Mouse (Mus musculus) limb, embryonic 14.5 days (tissue): ENCODE results near the gene Fkbp2. TPM values are rescaled to one million over a fixed set of nuclear protein-coding genes. Genes with fewer than 3 reads are reported as not detected.

Experiments
- ATAC-seq: fragments of 200-750 bp; cut with Nextera tagmentation; 2 replicates; pipeline ENCODE4 v1.8.0; 2017; ENCODE audit warnings: low read depth, moderate number of reproducible peaks, moderate TSS enrichment; ENCODE audit not compliant: low FRiP score
- DNase-seq: peaks from one replicate; pipeline ENCODE4 v3.0.0-alpha.2; 2015; ENCODE audit warnings: low spot score
- H3K27ac ChIP-seq: fragments of 300-500 bp; sonication (generic); replicated peaks from 2 replicates; pipeline ENCODE4 v1.5.1; 2014; ENCODE audit warnings: low read depth, mild to moderate bottlenecking, low read length, moderate library complexity, mixed read lengths
- H3K27me3 ChIP-seq: fragments of 300-500 bp; sonication (generic); 2 replicates; pipeline ENCODE4 v1.6.1; 2014; ENCODE audit warnings: low read length, mixed read lengths; ENCODE audit not compliant: control insufficient read depth, insufficient read depth
- H3K36me3 ChIP-seq: fragments of 300-500 bp; sonication (generic); 2 replicates; pipeline ENCODE4 v1.6.1; 2014; ENCODE audit warnings: mild to moderate bottlenecking, low read length, moderate library complexity, mixed read lengths; ENCODE audit not compliant: control insufficient read depth, insufficient read depth
- H3K4me1 ChIP-seq: fragments of 300-500 bp; sonication (generic); 2 replicates; pipeline ENCODE4 v1.6.1; 2014; ENCODE audit warnings: antibody characterized with exemption, low read length, mixed read lengths; ENCODE audit not compliant: control insufficient read depth, insufficient read depth
- H3K4me2 ChIP-seq: fragments of 300-500 bp; sonication (generic); replicated peaks from 2 replicates; pipeline ENCODE4 v1.6.1; 2014; ENCODE audit warnings: low read depth, mild to moderate bottlenecking, low read length, moderate library complexity; ENCODE audit not compliant: severe bottlenecking
- H3K4me3 ChIP-seq: fragments of 300-500 bp; sonication (generic); replicated peaks from 2 replicates; pipeline ENCODE4 v1.5.1; 2014; ENCODE audit warnings: low read length
- H3K9ac ChIP-seq: fragments of 300-500 bp; sonication (generic); 2 replicates; pipeline ENCODE4 v1.6.1; 2014; ENCODE audit warnings: mild to moderate bottlenecking, low read depth, low read length, moderate library complexity; ENCODE audit not compliant: severe bottlenecking
- H3K9me3 ChIP-seq: fragments of 300-500 bp; sonication (generic); 2 replicates; pipeline ENCODE4 v1.6.1; 2016; ENCODE audit warnings: low read length; ENCODE audit not compliant: control insufficient read depth
- POLR2A ChIP-seq: fragments of 200-500 bp; IDR thresholded peaks from 2 replicates; pipeline ENCODE4 v1.8.0; 2012; ENCODE audit warnings: inconsistent platforms, mild to moderate bottlenecking, moderate library complexity, borderline replicate concordance; ENCODE audit not compliant: insufficient read depth, insufficient read length; ENCODE audit errors: extremely low read depth
- WGBS: fragments of 180-500 bp; shearing (Covaris S2); extraction: QIAGEN DNeasy Blood & Tissue Kit; methylation state at CpG from one replicate; pipeline ENCODE4 v1.1.7; 2014; 5-methylcytosine and 5-hydroxymethylcytosine counted together
- polyA plus RNA-seq, 2 experiments: library from polyadenylated mRNA; depleted of rRNA in 1 of 2; stranded (reverse) in 1 of 2; unstranded in 1 of 2; fragments of >200 nt; fragmentation: Nextera tagmentation in 1 of 2; extraction: Ambion mirVana in 1 of 2; gene quantifications; 2 replicates each; pipeline versions ENCODE4 v1.2.1 to v1.2.3; 2012 to 2014

Fkbp2 gene
- polyA plus RNA-seq, 2 experiments: 73.3 to 80.5 TPM

GRCm38 (mm10) chr19:6999360-7000063, 19.2 kb upstream of the Fkbp2 start:
- ATAC-seq: no peak
- Histone ChIP-seq H3K36me3 (peaks cover 22% of the 10 kb centered on the region), H3K9ac (no peak overlapping the region), H3K27me3 (no peaks in the 10 kb centered on the region), H3K4me2 (no peak overlapping the region), H3K9me3 (no peaks in the 10 kb centered on the region), H3K4me3 (no peak overlapping the region), H3K4me1 (peaks cover 17% of the 10 kb centered on the region), H3K27ac (no peak overlapping the region)
- WGBS: 94% methylated on average over 19 of the region's 19 CpGs
- TF ChIP-seq POLR2A: no peak
- no peak for DNase-seq

- no peak overlapping the region for H3K4me2 ChIP-seq
- H3K4me3 ChIP-seq: no peak overlapping the region
- no peak for ATAC-seq
- no peak overlapping the region for H3K9ac ChIP-seq
- H3K4me1 ChIP-seq: peaks cover 22% of the 10 kb centered on the region
- H3K9me3 ChIP-seq: no peaks in the 10 kb centered on the region
- DNase-seq: no peak
- no peaks in the 10 kb centered on the region for H3K27me3 ChIP-seq
- TF ChIP-seq POLR2A: no peak
- no peak overlapping the region for H3K27ac ChIP-seq
- H3K36me3 ChIP-seq: peaks cover 22% of the 10 kb centered on the region
- 79% methylated on average over 9 of the region's 9 CpGs for WGBS
Observed at GRCm38 (mm10) chr19:6997721-6998290, 17.5 kb upstream of the Fkbp2 start.

GRCm38 (mm10) chr19:6996006-6996405, 15.7 kb upstream of the Fkbp2 start, which contains the start of the genes Nudt22 and Trpt1:
Nudt22 (minus strand) TSS chr19:6996117.
Trpt1 (plus strand) TSS chr19:6996131.
- peak within 1 kb of the TSS; percentile 63 for H3K27ac ChIP-seq
- peaks cover 22% of the 10 kb centered on the region for H3K36me3 ChIP-seq
- H3K4me3 ChIP-seq: peak within 1 kb of the TSS; percentile 62
- H3K9ac ChIP-seq: peak within 1 kb of the TSS; percentile 68
- no peaks in the 10 kb centered on the region for H3K9me3 ChIP-seq
- WGBS: 0% methylated on average over 24 of the region's 24 CpGs
- peaks cover 29% of the 10 kb centered on the region for H3K4me1 ChIP-seq
- DNase-seq: peak; percentile 88
- peak; percentile 80 for ATAC-seq
- H3K27me3 ChIP-seq: no peaks in the 10 kb centered on the region
- peak; percentile 32; the same call in 1 of the 2 replicates for TF ChIP-seq POLR2A
- H3K4me2 ChIP-seq: peak within 1 kb of the TSS; percentile 81

GRCm38 (mm10) chr19:6995255-6995991, 15.1 kb upstream of the Fkbp2 start:
- no peak for ATAC-seq
- WGBS: 46% methylated on average over 21 of the region's 21 CpGs
- H3K9ac ChIP-seq: peak overlapping the region; percentile 68
- H3K27me3 ChIP-seq: no peaks in the 10 kb centered on the region
- H3K27ac ChIP-seq: no peak overlapping the region; the same call in 1 of the 2 replicates
- no peaks in the 10 kb centered on the region for H3K9me3 ChIP-seq
- peaks cover 29% of the 10 kb centered on the region for H3K4me1 ChIP-seq
- H3K36me3 ChIP-seq: peaks cover 21% of the 10 kb centered on the region
- no peak for TF ChIP-seq POLR2A
- no peak for DNase-seq
- peak overlapping the region; percentile 62 for H3K4me3 ChIP-seq
- peak overlapping the region; percentile 81 for H3K4me2 ChIP-seq

- no peak for ATAC-seq
- H3K27ac ChIP-seq: no peak overlapping the region
- DNase-seq: no peak
- H3K36me3 ChIP-seq: peaks cover 12% of the 10 kb centered on the region
- peaks cover 29% of the 10 kb centered on the region for H3K4me1 ChIP-seq
- TF ChIP-seq POLR2A: no peak
- no peak overlapping the region for H3K4me3 ChIP-seq
- H3K9ac ChIP-seq: no peak overlapping the region
- 0 out of 2 replicates have a peak overlapping the region, but pooled peaks have one; percentile 81 for H3K4me2 ChIP-seq
- no peaks in the 10 kb centered on the region for H3K27me3 ChIP-seq
- WGBS: 82% methylated on average over 8 of the region's 8 CpGs
- no peaks in the 10 kb centered on the region for H3K9me3 ChIP-seq
Observed at GRCm38 (mm10) chr19:6994489-6994888, 14.2 kb upstream of the Fkbp2 start.
